Mouse (Mus musculus) retina, postnatal 7 days (tissue): ENCODE results near the gene Zfp94.
"Not testable (repeated sequence)": the region's sequence is repeated elsewhere in the genome, so short reads cannot be mapped to it uniquely, and the experiment has no call there.

Experiments
- DNase-seq: peaks from one replicate; pipeline ENCODE4 v3.0.0-alpha.2; 2012; ENCODE audit warnings: low read depth, low spot score

Zfp94 gene

DNA sequence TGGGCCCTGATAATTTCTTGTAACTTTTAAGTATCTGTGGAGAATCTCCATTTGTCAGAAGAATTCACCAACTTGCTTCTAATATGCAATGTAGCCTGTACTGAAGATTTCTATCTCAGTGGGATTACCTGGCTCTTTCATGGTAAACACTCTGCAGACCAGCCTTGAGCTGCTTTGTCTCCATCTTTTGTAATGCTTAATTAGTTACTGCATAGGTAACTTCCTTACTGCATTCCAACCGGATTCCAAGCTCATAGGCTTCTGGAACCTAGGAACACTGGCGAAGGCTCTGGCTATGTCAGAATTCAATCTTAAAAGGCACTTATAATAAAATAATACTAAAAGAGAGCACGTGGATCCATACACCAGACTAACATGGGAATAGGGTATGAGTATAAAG lies 37.7 kb downstream of the Zfp94 start:
- not testable (repeated sequence) for DNase-seq

- DNase-seq, result no peak
Measured at GRCm38 (mm10) chr7:24274456-24274855, 42.0 kb downstream of the Zfp94 start.

DNA sequence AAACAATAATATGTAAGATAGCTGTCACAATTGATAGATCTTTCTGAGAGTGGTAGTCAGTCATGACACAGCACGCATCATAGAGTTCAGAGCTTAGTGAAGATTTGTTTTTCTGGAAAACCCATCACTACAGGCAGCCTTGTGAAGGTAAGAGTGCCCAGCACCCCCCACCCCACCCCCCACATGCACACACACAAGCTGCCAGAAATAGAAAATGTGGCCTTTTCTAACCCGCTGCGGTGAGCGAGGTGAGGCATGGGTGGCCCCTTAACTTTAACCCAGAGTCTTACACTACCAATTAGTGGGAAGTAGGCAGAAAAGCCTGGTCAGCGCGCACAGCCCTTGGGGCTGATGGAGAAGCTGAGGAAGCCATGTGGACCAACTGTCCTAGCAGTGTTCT lies 45.3 kb downstream of the Zfp94 start:
- DNase-seq, result no peak

- DNase-seq, result peak; percentile 74
Measured at GRCm38 (mm10) chr7:24270288-24270672, 46.2 kb downstream of the Zfp94 start, which contains the start of gene Zfp93. Gene Zfp93 (plus strand): TSS chr7:24270420.

DNA sequence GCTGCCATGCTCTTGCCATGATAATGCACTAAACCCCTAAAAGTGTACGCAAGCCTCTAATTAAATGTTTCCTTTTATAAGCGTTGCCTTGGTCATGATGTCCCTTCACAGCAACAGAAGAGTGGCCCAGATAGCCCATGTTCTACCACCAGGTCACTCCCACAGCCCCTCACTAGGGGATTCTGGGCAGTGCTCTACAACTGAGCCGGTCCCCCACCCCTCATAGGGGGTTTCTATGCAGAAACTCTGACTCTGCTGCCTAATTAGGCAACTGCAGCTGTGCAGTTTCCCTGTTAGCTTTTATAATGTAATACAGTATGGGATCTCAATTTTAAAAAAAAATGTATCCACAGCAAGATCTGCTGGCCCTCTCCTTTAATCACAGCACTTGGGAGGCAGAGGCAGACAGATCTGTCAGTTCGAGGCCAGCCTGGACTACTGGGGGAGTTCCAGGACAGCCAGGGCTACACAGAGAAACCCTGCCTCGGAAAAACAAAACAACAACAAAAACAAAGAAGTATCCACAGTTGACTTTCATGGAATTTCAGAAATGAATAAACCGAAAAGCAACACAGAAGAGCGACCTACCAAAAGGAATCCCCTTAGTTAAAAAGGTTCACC lies 46.7 kb downstream of the Zfp94 start:
- no peak for DNase-seq

- no peak for DNase-seq
Measured at GRCm38 (mm10) chr7:24269256-24269655, 47.2 kb downstream of the Zfp94 start.

DNA sequence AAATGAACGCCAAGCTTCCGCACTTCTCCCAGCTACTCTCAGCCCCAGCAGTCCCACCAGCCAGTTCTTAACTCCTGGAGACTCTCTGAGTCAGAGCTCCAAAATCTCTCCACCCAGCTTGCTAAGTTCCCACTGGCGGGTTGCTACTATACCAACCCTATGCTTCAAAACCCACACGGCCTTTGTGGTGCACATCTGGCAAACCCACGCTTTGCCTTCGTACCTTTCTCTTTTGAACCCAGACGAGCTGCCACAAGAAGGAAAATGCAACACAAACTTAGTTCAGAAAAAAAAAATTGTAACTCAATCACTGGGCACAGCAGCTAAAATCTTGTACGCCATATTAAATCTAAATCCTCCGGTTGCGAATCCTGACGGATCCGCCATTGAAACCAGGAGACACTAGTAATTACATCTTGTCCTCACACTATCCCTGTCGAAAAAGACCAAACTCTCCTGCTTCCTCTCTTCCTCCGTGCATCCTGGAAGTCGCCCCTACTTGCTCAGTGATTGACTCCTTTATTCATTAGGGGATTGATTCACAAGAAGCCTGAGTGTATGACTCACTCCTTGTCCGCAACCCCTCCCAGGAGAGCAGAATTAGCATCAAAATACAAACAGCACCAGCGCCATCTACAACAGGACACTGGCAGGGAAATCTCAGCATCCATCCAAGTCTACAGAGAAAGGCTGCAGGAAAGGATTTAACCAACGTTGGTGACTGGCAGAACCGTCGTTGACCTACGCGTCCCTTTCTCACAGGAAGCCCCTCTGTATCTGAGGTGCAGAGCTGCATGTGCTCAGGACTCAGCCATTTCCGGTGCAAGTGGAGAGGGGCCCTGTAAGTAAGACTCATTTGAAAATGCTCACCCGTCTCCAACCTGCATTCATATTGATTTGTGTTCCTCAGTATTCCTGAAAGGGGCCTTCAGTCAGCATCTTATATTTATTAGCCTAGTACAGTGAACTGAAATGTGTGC lies 48.0 kb downstream of the Zfp94 start:
- no peak for DNase-seq

DNA sequence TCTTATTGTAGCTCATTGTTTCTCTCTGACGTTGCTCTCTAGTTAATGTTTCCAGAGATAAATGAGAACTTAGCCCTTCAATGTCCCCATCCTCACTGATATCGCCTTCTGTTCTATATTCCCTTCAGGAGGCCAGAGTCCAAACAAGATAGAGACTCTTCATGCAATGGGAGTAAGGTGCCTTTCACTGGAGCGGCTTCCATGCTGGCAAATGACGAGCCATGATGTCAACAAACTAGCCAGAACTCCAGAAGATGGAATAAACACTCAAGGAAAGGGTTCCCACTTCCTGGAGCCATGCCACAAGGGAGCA lies 56.5 kb downstream of the Zfp94 start:
- DNase-seq, result no peak

- no peak for DNase-seq
Measured at GRCm38 (mm10) chr7:24259306-24259999, 57.0 kb downstream of the Zfp94 start.

GRCm38 (mm10) chr7:24254633-24255474 lies 61.6 kb downstream of the Zfp94 start, which contains the start of gene Zfp108:
Gene Zfp108 (plus strand): TSS chr7:24254794.
- peak; percentile 79 for DNase-seq

- DNase-seq, result no peak
Measured at GRCm38 (mm10) chr7:24253779-24254615, 62.5 kb downstream of the Zfp94 start.
